Mouse (Mus musculus) ES-E14 (cell line): ENCODE measurements around the gene Gm45711.

ENCODE experiments used
- CHD2 ChIP-seq: IDR thresholded peaks from 2 replicates; pipeline ENCODE4 v1.6.1; 2014; ENCODE audit warnings: mild to moderate bottlenecking, low read depth, low read length, inconsistent platforms
- MAFK ChIP-seq: IDR thresholded peaks from 2 replicates; pipeline ENCODE4 v1.6.1; 2014; ENCODE audit warnings: mild to moderate bottlenecking, low read depth, low read length, inconsistent platforms; ENCODE audit not compliant: insufficient read depth
- ZC3H11A ChIP-seq: IDR thresholded peaks from 2 replicates; pipeline ENCODE4 v1.6.1; 2012; ENCODE audit warnings: low read depth, mild to moderate bottlenecking, inconsistent platforms, low read length, borderline replicate concordance
- ZNF384 ChIP-seq: IDR thresholded peaks from 2 replicates; pipeline ENCODE4 v1.6.1; 2012; ENCODE audit warnings: low read depth, low read length, inconsistent platforms

DNA sequence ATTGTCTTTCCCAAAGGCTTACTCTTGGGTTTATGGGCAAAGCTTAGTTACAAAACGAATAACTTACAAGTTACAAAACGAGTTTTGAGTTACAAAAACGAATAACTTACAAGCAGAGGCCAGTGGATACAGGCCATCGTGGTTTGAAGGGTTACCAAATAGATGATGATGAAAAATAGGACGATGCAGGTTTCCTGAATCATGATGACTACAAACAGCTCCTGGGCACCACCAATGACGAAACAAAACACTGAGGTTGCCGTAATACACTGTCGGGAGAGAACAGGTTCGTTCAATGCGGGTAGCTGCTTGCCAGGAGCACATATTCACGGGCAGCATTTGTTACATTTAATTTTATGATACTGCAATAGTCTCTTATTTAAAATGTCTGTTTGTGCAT, 4.9 kb downstream of the Gm45711 start:
- TF ChIP-seq ZNF384 (no peak), MAFK (no peak), ZC3H11A (no peak), CHD2 (no peak)
